Mouse (Mus musculus): ENCODE measurements around the gene Tspan32. TPM values are rescaled to one million over a fixed set of nuclear protein-coding genes. Genes with fewer than 3 reads are reported as not detected.

Tspan32 gene
- polyA plus RNA-seq, 1 experiment from 2014 or later = 115 TPM

DNA sequence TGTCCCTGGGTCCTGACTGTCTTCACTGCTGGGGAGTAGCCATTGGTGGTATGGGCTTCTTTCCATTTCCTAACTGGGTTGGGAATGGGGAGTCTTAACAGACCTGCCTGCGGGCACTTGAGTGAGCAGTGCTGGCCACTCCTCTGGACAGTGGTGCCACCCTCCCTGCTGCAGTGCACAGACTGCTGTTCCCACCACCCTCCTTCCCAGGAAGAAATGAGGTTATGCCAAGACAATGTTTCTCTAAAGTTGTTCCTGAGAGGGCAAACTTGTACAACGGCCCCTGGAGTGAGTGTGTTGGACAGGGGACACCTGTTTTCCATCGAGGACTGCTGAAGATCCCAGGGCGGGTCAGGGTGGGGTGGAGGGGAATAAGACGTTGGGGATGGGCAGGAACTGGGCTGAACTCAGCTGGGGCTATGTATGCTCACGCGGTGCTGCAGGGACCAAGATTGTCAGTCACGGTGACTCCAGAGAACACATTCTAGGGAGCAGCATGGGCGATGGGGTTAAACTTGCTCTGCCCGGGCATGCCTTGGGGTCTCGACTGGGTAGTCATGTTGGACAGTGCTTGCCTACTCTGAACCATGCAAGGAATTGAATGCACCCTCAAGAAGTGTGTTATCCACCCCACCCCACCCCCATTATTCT is 49.2 kb downstream of the Tspan32 start:
- Histone ChIP-seq H3K36me3 (ENCODE audit: control insufficient read depth, insufficient read depth, low read length) (no peaks in the 10 kb centered on the region), H3K9me3 (ENCODE audit: control insufficient read depth, low read length) (no peaks in the 10 kb centered on the region), H3K27ac (ENCODE audit: low read depth, low read length) (no peak overlapping the region), H3K4me3 (ENCODE audit: low read depth, low read length) (peak overlapping the region; percentile 75), H3K27me3 (replicated peaks; ENCODE audit: control insufficient read depth, insufficient read depth, low read length) (no peaks in the 10 kb centered on the region), H3K4me2 (peak overlapping the region; percentile 80), H3K4me1 (replicated peaks; ENCODE audit: control insufficient read depth, insufficient read depth, low read length) (peaks cover 54% of the 10 kb centered on the region), H3K9ac (ENCODE audit: low read depth, low read length) (peak overlapping the region; percentile 93)
- 34% methylated on average over 11 of the region's 11 CpGs for WGBS
- ATAC-seq (replicated peaks; ENCODE audit: low FRiP score) (no peak), DNase-seq (ENCODE audit: low spot score) (no peak)

DNA sequence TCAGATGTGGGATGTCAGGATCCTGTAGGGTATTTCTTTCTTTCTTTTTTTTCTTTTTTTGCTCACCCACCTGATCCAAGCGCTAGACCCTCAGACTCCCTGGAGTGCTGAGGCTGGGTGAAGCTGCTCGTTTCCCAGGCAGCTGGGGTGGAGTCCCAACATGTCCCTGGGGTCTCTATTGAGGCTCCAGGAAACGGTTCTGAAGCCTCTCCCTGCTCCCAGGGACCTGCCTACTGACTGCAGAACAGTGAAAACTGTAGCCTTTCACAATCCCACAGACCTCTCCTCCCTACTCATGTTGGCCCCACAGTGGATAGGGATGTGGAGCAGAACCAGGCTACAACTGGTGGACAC is 49.7 kb downstream of the Tspan32 start:
- H3K9me3 ChIP-seq (ENCODE audit: control insufficient read depth, low read length) = no peaks in the 10 kb centered on the region
- H3K36me3 ChIP-seq (ENCODE audit: control insufficient read depth, insufficient read depth, low read length) = no peaks in the 10 kb centered on the region
- peak overlapping the region; percentile 75 for H3K4me3 ChIP-seq (ENCODE audit: low read depth, low read length)
- H3K4me1 ChIP-seq (replicated peaks; ENCODE audit: control insufficient read depth, insufficient read depth, low read length) = peaks cover 58% of the 10 kb centered on the region
- no peak for ATAC-seq (replicated peaks; ENCODE audit: low FRiP score)
- DNase-seq (ENCODE audit: low spot score) = no peak
- peak overlapping the region; percentile 80 for H3K4me2 ChIP-seq
- peak overlapping the region; percentile 62 for H3K27ac ChIP-seq (ENCODE audit: low read depth, low read length)
- no peaks in the 10 kb centered on the region for H3K27me3 ChIP-seq (replicated peaks; ENCODE audit: control insufficient read depth, insufficient read depth, low read length)
- peak overlapping the region; percentile 93 for H3K9ac ChIP-seq (ENCODE audit: low read depth, low read length)
- 50% methylated on average over 3 of the region's 3 CpGs for WGBS

DNA sequence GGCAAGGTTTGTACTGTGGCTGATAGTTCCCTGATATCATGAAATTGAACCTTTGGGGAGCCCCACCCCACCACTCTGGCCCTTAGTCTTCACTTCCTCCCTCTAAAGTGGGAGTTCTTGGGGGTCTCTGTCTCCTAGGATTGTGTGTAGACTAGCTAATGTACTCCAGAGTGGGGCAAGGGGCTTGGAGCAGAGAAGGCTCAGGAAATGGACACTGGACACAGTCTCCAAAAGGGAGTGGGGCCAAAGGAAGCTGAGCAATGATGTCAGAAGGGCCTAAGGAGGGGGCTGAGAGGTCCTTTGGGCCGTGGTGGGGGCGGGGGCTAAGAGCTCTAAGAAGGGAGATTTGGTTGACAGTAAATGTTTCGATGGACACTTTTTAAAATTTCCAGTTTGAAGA is 50.2 kb downstream of the Tspan32 start:
- WGBS = 55% methylated on average over 3 of the region's 3 CpGs
- Histone ChIP-seq H3K4me2 (peak overlapping the region; percentile 80), H3K27me3 (replicated peaks; ENCODE audit: control insufficient read depth, insufficient read depth, low read length) (no peaks in the 10 kb centered on the region), H3K4me1 (replicated peaks; ENCODE audit: control insufficient read depth, insufficient read depth, low read length) (peaks cover 60% of the 10 kb centered on the region), H3K9ac (ENCODE audit: low read depth, low read length) (peak overlapping the region; percentile 93), H3K27ac (ENCODE audit: low read depth, low read length) (peak overlapping the region; percentile 62), H3K4me3 (ENCODE audit: low read depth, low read length) (peak overlapping the region; percentile 75), H3K36me3 (ENCODE audit: control insufficient read depth, insufficient read depth, low read length) (no peaks in the 10 kb centered on the region), H3K9me3 (ENCODE audit: control insufficient read depth, low read length) (no peaks in the 10 kb centered on the region)
- no peak for DNase-seq (ENCODE audit: low spot score)
- no peak for ATAC-seq (replicated peaks; ENCODE audit: low FRiP score)

DNA sequence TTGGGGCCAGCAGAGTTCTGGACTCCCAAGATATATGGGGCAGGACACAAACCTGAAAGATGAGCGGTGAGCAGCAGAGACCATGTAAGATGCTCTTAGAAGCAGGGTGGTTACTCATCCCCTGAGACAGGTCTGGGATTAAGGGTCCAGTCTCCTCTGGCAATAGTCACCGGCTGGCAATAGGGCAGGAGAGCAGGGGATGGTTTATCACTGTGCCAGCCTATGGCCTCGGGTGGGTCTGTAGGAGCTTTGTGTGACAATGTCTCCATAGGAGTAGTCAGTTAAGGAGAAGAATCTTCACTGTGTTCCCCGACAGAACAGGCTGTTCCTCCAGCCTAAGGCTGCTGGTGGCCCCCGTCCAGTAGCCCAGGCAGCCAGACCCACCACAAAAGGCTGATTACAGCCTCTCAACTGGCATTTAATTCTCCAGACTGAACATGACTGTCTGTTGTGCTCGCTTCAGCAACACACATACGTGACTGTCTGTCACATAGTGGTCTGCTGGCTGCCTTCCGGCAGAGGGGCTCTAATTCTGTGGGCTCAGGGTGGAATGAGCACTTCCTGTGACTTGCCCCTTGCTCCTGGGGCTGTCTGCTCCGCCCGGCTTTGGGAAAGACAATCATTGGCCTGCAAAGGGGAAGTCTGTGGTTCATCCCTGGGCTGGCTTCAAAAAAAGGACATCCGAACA is 50.8 kb downstream of the Tspan32 start:
- peak overlapping the region; percentile 10; the same call in 1 of the 2 replicates for H3K27ac ChIP-seq (ENCODE audit: low read depth, low read length)
- ATAC-seq (replicated peaks; ENCODE audit: low FRiP score) (no peak), DNase-seq (ENCODE audit: low spot score) (no peak)
- WGBS = 49% methylated on average over 11 of the region's 11 CpGs
- no peak overlapping the region for H3K9ac ChIP-seq (ENCODE audit: low read depth, low read length)
- H3K9me3 ChIP-seq (ENCODE audit: control insufficient read depth, low read length) = no peaks in the 10 kb centered on the region
- H3K4me1 ChIP-seq (replicated peaks; ENCODE audit: control insufficient read depth, insufficient read depth, low read length) = peaks cover 62% of the 10 kb centered on the region
- no peaks in the 10 kb centered on the region for H3K27me3 ChIP-seq (replicated peaks; ENCODE audit: control insufficient read depth, insufficient read depth, low read length)
- H3K36me3 ChIP-seq (ENCODE audit: control insufficient read depth, insufficient read depth, low read length) = no peaks in the 10 kb centered on the region
- H3K4me3 ChIP-seq (ENCODE audit: low read depth, low read length) = 0 out of 2 replicates have a peak overlapping the region, but pooled peaks have one; percentile 2
- H3K4me2 ChIP-seq = peak overlapping the region; percentile 80

DNA sequence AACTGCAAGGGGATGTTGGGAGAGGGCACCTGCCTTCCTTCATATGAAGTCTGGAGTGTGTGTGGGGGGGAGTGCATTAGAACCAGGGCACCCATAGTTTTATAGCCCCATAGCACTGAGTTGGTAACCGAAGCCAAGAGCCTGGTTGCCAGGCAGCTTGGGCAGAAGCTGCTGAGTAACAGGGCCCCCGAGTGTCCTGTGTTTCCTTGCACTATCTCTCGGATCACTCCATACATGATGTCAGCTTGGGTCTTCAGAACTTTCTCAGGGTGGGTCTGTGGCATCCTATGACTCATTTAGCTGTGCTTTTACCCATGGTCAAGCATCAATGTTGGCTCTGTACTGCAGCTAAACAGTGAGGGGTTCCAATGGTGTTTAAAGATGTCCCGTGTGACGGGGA is 52.2 kb downstream of the Tspan32 start:
- Histone ChIP-seq H3K4me3 (ENCODE audit: low read depth, low read length) (peak overlapping the region; percentile 15), H3K9ac (ENCODE audit: low read depth, low read length) (no peak overlapping the region; the same call in 1 of the 2 replicates), H3K4me1 (replicated peaks; ENCODE audit: control insufficient read depth, insufficient read depth, low read length) (peaks cover 65% of the 10 kb centered on the region), H3K9me3 (ENCODE audit: control insufficient read depth, low read length) (no peaks in the 10 kb centered on the region), H3K27ac (ENCODE audit: low read depth, low read length) (peak overlapping the region; percentile 85), H3K27me3 (replicated peaks; ENCODE audit: control insufficient read depth, insufficient read depth, low read length) (no peaks in the 10 kb centered on the region), H3K36me3 (ENCODE audit: control insufficient read depth, insufficient read depth, low read length) (peaks cover 8% of the 10 kb centered on the region), H3K4me2 (peak overlapping the region; percentile 80)
- ATAC-seq (replicated peaks; ENCODE audit: low FRiP score) (no peak), DNase-seq (ENCODE audit: low spot score) (no peak)
- WGBS = 60% methylated on average over 5 of the region's 5 CpGs

DNA sequence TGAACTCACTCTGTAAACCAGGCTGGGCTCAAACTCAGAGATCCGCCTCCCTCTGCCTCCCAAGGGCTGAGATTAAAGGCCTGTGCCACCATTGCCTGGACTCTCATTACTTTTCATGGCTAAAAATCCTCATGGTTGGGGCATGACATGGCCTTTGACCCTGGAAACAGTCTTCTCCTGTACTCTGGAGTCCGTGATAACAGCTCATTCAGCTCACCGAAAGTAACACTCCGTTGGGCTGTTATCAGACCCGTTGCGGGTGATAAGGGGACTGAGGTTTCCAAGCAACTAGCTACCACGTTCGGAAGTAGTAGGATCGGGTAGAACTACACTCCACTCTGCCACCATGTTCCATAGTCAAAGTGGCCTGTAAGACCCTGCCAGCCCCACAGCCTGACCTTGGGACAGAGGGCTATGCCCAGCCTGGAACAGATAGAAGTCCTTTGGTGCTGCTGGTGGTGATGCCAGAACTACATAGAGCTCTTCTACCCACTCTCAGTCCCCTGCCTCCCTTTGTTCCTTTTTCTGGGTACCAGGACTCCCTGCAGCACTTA is 52.9 kb downstream of the Tspan32 start:
- DNase-seq (ENCODE audit: low spot score) (no peak), ATAC-seq (replicated peaks; ENCODE audit: low FRiP score) (peak; percentile 68)
- Histone ChIP-seq H3K9me3 (ENCODE audit: control insufficient read depth, low read length) (no peaks in the 10 kb centered on the region), H3K4me1 (replicated peaks; ENCODE audit: control insufficient read depth, insufficient read depth, low read length) (peaks cover 65% of the 10 kb centered on the region), H3K27ac (ENCODE audit: low read depth, low read length) (peak overlapping the region; percentile 85), H3K27me3 (replicated peaks; ENCODE audit: control insufficient read depth, insufficient read depth, low read length) (no peaks in the 10 kb centered on the region), H3K4me2 (peak overlapping the region; percentile 80), H3K4me3 (ENCODE audit: low read depth, low read length) (peak overlapping the region; percentile 20), H3K9ac (ENCODE audit: low read depth, low read length) (peak overlapping the region; percentile 25; the same call in 1 of the 2 replicates), H3K36me3 (ENCODE audit: control insufficient read depth, insufficient read depth, low read length) (peaks cover 13% of the 10 kb centered on the region)
- WGBS = 11% methylated on average over 9 of the region's 9 CpGs

DNA sequence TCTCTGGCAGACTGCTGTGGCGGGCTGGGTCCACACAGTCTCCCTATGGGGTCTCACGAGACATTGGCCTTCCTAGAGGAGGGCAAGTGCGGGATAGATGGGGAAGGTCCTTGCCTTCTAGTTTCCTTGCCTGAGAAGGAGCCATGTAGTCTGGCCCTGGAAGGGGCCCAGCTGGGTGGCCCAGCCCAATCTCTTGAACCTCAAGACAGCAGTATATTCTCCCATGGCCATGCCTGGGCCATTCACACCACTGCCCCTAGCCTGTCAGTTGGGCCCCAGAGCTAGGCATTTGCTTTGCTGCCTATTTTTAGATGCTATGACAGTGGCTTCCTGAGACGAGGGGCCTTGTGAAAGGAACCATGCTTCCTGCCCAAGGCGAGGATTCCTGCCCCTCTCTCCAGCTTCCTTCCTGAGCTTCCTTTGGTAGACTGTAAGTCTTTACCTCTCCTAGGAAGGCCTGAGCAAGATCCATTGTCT is 53.4 kb downstream of the Tspan32 start:
- Histone ChIP-seq H3K27me3 (replicated peaks; ENCODE audit: control insufficient read depth, insufficient read depth, low read length) (no peaks in the 10 kb centered on the region), H3K4me3 (ENCODE audit: low read depth, low read length) (peak overlapping the region; percentile 20)

DNA sequence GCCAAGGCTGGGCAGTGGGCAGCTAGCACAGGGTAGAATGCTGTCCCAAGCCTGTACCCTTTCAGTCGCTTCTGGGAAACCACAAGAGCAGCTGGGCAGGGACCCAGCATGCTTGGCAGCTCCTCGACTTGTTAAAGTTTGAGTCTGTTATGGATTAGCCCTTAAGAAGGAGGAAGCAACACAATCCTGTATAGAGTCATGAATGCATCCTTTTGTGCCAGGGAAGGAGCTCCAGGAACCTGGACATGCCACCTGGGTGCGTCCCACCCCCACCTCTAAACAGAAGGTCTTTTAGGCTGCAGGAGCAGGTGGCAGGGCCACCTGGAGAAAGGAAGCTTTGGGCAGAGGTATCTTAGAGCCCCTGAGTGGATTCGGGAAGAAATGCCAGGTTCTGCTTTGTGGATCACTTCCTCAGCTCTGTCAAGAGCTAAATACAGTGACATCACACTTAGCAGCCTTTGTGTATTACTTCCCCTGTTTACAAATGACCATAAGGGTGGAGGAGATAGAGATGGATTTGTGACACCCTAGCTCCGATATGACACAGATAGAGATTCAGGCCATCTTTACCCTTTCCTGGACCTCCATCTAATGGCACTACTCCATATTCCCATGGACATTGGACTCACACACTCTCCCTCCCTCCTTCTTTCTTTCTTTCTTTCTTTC is 54.5 kb downstream of the Tspan32 start:
- Histone ChIP-seq H3K9ac (ENCODE audit: low read depth, low read length) (peak overlapping the region; percentile 46), H3K27me3 (replicated peaks; ENCODE audit: control insufficient read depth, insufficient read depth, low read length) (no peaks in the 10 kb centered on the region), H3K4me2 (peak overlapping the region; percentile 80; the same call in 1 of the 2 replicates), H3K36me3 (ENCODE audit: control insufficient read depth, insufficient read depth, low read length) (peaks cover 23% of the 10 kb centered on the region), H3K4me3 (ENCODE audit: low read depth, low read length) (no peak overlapping the region), H3K27ac (ENCODE audit: low read depth, low read length) (peak overlapping the region; percentile 85), H3K4me1 (replicated peaks; ENCODE audit: control insufficient read depth, insufficient read depth, low read length) (peaks cover 58% of the 10 kb centered on the region), H3K9me3 (ENCODE audit: control insufficient read depth, low read length) (no peaks in the 10 kb centered on the region)
- WGBS = 56% methylated on average over 5 of the region's 5 CpGs
- DNase-seq (ENCODE audit: low spot score) (no peak), ATAC-seq (replicated peaks; ENCODE audit: low FRiP score) (no peak)

More for the DNA sequence above, 53.4 kb downstream of the Tspan32 start:
- DNase-seq (ENCODE audit: low spot score) (no peak), ATAC-seq (replicated peaks; ENCODE audit: low FRiP score) (peak; percentile 34)
- WGBS = 35% methylated on average over 5 of the region's 5 CpGs
- H3K4me2 ChIP-seq = peak overlapping the region; percentile 80
- peaks cover 65% of the 10 kb centered on the region for H3K4me1 ChIP-seq (replicated peaks; ENCODE audit: control insufficient read depth, insufficient read depth, low read length)
- peaks cover 13% of the 10 kb centered on the region for H3K36me3 ChIP-seq (ENCODE audit: control insufficient read depth, insufficient read depth, low read length)
- peak overlapping the region; percentile 85 for H3K27ac ChIP-seq (ENCODE audit: low read depth, low read length)
- H3K9ac ChIP-seq (ENCODE audit: low read depth, low read length) = peak overlapping the region; percentile 46; the same call in 1 of the 2 replicates
- H3K9me3 ChIP-seq (ENCODE audit: control insufficient read depth, low read length) = no peaks in the 10 kb centered on the region
